Mouse (Mus musculus) natural killer cell, adult 2 months (primary cell): ENCODE data around the gene Nr2f6.

Experiments used
- DNase-seq, 2 experiments: peaks; one replicate each; pipeline ENCODE4 v3.0.0; 2022; ENCODE audit warnings: low spot score in 2 of 2

Nr2f6 gene

GRCm38 (mm10) chr8:71381421-71381970 lies at the start of gene Nr2f6:
TSS of gene Nr2f6 (minus strand) at chr8:71381960.
- DNase-seq = peak; percentile 28 to 55

GRCm38 (mm10) chr8:71422121-71422520 lies 40.4 kb upstream of the Nr2f6 start:
- DNase-seq = no peak

DNA sequence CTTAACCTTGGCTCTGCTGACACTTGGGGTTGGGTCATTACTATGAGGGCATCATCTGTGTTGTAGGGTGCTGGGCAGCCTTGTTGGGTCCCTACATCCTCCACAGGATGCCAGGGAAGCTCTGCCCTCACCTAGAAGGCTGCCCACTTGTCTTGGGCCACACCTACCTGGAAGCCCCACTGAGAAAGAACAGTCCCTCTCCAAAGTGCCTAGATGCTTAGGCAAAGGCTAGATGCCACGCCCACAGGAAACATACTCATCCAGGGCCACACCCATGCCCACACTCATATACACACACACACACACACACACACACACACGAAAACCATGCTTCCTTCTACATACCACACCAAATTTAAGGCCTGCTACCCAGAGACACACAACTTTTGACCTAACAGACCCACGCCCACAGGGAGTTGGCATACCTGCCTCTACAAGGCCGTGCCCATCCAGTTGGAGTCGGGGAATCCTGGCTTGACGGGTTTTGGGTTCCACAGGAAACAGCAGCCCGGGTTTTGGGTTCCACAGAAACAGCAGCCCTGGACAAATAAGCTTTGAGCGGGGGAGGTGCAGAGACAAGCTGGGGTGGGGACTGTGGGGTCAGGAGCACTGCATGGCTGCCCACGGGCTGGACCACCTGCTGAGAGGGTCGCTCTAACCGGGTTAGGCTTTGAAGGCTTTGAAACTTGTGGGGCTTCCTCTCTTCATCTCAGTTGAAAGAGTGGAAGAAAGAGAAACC lies 29.9 kb upstream of the Nr2f6 start:
- no peak for DNase-seq

DNA sequence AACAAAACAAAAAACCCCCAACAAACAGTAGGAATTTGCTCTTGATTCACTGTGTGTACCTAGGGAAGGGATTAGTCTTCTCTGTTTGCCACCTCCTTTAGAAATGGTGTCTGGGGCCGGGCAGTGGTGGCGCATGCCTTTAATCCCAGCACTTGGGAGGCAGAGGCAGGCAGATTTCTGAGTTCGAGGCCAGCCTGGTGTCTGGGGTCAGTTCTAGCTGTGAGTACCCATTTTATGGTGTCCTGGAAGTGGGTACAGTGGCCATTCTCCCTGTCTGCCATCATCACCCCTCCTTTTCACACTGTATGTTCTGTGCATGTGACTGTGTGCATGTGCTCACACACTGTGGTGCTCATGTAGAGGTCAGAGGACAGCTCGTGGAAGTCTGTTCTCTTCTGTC lies 26.5 kb upstream of the Nr2f6 start:
- DNase-seq = no peak

DNA sequence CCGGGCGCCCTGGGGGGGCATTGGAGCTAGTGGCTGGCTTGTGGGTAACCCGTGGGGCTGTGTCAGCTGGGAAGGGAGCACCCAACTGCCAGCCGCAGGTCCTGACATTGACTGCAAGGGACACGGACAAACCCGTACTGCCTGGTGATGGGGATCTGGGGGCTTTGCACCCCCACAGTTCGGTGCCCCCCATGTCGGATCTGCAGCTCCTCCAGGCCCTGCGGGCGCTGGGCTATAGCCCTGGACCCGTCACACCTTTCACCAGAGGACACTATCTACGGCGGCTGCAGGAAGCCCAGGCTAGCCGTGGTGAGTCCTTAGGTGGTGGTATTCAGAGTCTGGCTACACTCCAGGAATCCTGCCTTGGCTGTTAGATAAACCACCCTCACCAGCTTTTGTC lies 25.7 kb upstream of the Nr2f6 start:
- no peak for DNase-seq

- DNase-seq = peak; percentile 62 to 68
Observed at GRCm38 (mm10) chr8:71406099-71407015, 24.6 kb upstream of the Nr2f6 start.

DNA sequence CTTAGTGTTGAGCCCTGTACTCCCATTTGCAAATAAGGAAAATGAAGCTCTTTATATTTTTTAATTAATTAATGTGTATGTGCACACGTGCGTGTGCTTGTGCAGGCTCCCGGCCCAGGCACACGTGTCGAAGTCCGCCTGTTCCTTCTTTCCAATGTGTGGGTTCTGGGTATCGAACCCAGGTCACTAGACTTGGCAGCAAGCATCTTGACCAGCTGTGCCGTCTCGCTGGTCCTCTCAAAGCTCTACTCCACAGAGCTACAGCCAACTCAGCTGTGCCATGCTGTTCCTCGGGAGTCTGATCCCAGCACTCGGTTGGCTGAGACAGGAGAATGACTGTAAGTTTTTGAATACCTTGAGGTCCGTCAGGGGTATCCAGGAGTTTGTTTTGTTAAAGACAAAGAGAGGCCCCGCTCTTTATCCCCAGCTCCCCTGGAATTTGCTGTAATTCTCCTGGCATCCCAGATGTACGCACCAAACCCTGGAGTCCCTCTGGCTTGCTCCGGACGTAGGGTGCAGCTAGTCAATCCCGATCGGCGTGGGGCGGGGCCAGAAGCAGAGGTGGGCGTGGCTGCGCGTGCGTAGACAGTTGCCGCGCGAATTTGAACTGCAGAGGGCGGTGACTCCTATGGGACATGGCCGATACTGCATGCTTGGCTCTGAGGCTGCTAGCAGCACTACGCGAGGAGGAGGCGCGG lies 23.8 kb upstream of the Nr2f6 start, which contains the start of gene Ankle1:
TSS of gene Ankle1 (plus strand) at position 610 of the 698 bp plus-strand sequence.
- peak; percentile 96 to 97 for DNase-seq

- no peak for DNase-seq
Observed at GRCm38 (mm10) chr8:71404951-71405351, 23.2 kb upstream of the Nr2f6 start.

DNA sequence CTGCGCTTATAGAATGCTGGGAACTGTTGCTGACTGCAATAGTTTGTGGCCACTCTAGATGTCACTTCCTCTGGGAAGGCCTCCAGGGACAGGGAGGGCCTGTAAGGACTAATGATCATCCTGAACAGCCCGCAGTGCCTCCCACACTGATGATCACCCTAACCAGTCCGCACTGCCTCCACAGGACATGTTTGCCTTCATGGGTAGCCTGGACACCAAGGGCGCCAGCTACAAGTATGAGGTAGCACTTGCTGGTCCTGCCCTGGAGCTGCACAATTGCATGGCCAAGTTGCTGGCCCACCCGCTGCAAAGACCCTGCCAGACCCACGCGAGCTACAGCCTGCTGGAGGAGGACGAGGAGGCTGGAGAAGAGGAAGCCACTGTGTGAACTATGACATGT lies 22.3 kb upstream of the Nr2f6 start:
- DNase-seq = no peak

DNA sequence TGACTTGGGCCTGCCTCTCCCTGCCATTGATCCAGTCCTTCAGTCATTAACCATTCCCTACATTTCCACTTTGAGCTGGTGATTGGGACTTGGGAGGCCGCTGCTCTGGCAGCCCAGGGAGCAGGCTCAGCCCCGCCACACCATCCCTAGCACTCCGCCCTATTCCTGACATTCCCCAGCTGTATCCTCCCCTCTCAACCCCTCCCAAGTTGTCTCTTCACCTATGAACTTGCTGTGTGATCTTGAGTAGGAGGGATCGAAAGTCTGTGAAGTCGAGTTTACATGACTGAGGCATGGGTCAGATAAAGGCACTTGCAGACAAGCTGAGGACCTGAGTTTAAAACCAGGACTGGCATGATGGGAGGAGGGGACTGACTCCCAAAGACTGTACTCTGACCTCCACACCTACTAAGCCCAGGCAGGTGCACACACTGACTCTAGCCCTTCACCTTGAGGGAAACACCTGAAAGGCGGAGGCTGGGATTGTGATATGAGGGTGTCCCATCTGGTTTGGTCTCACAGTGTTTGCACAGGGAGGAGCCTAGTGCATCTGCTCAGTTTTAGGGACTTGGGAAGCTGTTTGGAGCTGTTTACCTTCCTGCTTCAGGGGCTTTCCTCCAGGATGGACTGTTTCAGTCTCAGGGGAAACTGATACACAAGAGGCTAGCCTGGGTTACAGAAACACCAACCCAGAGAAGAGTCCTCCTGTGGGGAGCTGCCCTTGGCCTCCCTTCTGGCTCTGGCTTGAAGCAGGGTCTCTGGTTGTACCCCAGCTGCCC lies 21.5 kb upstream of the Nr2f6 start:
- DNase-seq = no peak

GRCm38 (mm10) chr8:71402446-71402964 lies 20.7 kb upstream of the Nr2f6 start:
- no peak for DNase-seq

DNA sequence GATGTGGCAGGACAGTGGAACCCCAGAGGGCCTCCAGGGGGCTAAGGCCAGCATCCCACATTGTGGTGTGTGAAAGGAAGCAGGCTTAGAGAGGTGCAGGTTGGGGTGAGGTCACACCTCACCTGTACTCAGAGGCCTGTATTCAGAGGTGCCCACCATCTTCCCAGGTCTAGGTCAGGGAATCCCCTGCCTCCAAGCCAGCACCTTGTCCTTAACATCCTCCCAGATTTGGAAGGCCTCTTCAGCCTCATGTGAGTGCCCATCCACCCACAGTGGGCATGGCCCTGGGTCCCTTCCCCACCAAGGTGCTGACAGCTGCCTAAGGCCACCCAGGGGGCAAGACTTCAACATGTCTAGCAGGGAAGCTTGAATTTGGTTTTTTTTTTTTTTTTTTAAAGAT lies 19.7 kb upstream of the Nr2f6 start:
- DNase-seq = no peak

DNA sequence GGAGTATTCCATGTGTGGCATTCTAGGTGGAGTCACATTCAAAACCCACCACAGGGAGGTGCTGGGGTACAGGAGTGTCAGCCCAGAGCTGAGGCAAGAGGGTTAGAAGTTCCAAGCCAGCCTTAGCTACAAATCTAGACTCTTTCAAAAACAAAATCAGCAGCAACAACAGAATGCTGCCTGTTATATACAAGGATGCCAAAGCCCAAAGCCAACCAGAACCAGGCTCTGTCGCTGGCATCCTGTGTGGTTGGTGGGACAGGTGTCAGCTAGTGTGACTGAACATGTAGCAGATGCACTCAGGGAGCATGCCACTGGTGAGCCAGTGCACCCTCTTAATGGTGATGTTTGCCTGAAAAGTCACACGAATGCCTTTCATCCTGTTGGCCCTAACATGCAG lies 19.1 kb upstream of the Nr2f6 start:
- DNase-seq = no peak

DNA sequence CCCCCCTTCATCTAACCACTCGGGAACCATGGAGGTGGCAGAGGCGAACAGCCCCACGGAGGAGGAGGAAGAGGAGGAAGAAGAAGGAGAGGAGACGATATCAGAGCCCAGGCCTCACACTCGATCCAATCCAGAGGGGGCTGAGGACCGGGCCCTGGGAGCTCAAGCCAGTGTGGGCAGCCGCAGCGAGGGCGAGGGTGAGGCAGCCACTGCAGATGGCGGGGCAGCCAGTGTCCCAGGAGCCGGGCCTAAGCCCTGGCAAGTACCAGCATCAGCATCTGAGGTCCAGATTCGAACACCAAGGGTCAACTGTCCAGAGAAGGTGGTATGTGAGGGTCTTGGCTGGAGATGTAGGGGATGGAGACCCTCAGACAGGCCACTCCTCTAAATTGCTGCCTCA lies 15.9 kb upstream of the Nr2f6 start:
- no peak for DNase-seq

DNA sequence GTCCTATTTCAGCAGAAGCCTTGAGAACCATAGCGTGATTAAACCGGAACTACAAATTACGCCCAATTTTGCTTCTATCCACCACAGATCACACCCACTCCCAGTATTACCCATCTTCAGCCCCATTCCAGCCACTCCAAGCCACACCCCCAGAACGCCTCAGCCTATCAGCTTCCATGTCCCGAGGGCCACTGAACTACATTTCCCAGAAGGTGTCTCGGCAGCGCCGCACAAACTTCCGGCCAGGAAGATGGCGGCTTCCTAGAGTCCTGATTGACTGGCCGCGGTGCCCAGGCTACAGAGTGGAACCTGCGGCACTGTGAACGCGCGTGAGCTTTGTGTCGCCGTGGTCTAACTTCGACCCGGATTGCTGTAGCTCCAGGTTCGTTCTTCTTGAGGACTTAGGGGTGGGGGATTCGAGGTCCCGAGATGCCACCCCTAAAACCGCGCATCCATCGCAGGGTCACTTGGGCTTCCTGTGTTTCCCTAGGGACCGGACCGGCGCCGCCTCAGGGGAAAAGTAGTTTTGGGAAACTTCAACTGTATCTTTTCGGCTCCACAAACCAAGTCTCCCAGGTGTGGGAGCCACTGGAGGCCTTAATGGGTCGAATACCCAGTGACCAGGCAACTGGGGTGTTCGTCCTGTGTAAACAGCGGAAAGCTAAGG lies 15.0 kb upstream of the Nr2f6 start, which contains the start of gene Babam1:
TSS of gene Babam1 (plus strand) at position 223 of the 667 bp plus-strand sequence.
- peak; percentile 88 to 89 for DNase-seq

DNA sequence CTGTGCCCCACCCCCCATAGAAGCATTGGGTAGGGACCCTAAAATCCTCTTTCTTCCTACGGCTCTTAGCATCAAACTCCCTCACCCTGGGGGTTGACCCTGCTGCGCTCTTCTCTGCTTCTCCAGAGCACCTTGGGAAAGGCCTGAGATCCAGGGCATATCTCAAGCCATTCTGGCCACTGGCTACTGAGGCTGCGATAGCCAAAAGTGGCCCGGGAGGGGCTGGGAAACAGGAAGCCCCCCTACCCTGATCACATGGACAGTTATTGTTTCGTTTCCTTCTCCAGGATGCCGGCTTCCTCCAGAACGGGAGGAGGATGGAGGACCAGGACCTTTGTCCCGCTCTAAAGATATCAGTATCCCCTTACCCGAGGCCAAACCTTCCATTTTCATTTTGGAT lies 13.9 kb upstream of the Nr2f6 start, which contains the start of gene Ushbp1:
TSS of gene Ushbp1 (minus strand) at position 174 of the 400 bp plus-strand sequence.
- DNase-seq = no peak

GRCm38 (mm10) chr8:71395071-71395470 lies 13.3 kb upstream of the Nr2f6 start:
- DNase-seq = no peak

- no peak for DNase-seq
Observed at GRCm38 (mm10) chr8:71394481-71394880, 12.7 kb upstream of the Nr2f6 start.

DNA sequence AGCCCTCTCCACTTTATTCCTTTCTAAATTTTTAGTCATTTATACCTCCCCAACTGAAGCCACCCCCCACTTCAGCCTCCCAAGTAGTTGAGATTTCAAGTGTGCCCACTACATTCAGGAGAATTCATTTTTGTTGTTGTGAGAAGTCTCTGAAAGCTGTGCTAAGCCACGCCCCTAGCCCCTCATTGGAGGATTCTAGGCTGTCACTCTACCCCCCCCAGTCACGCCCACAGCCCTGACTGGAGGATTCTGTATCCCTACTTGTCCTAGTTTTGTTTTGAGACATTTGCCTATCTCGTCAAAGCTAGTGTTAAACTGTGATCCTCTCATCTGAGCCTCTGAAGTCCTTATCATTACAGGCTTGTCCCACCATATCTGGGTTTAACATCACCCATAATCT lies 11.1 kb upstream of the Nr2f6 start:
- DNase-seq = no peak

DNA sequence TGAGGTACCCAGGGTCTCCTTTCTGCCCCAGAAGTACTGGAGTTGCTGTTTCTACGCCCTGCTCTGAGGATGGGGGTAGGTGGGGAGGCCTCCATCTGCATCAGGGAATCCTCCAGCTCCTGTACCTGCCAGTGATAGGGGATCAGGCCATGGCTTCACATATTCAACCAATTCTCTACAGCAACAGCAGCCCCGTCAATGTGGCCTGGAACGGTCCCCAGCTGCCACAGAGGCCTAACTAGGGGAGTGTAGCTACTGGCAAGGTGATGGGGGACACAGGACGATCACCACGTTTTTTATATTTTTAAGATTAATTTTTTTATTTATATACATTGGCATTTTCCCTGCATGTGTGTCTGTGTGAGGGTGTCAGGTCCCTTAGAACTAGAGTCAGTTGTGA lies 10.6 kb upstream of the Nr2f6 start:
- no peak for DNase-seq
